Mouse (Mus musculus) mature B cell (primary cell): ENCODE data around the gene Rpl37.

Experiments
- in situ Hi-C: fragments of 300-500 bp; cut with MboI; formaldehyde crosslinking; loops from 2 replicates; pipeline ENCODE4 v1.14.3; 2019

Rpl37 gene

DNA sequence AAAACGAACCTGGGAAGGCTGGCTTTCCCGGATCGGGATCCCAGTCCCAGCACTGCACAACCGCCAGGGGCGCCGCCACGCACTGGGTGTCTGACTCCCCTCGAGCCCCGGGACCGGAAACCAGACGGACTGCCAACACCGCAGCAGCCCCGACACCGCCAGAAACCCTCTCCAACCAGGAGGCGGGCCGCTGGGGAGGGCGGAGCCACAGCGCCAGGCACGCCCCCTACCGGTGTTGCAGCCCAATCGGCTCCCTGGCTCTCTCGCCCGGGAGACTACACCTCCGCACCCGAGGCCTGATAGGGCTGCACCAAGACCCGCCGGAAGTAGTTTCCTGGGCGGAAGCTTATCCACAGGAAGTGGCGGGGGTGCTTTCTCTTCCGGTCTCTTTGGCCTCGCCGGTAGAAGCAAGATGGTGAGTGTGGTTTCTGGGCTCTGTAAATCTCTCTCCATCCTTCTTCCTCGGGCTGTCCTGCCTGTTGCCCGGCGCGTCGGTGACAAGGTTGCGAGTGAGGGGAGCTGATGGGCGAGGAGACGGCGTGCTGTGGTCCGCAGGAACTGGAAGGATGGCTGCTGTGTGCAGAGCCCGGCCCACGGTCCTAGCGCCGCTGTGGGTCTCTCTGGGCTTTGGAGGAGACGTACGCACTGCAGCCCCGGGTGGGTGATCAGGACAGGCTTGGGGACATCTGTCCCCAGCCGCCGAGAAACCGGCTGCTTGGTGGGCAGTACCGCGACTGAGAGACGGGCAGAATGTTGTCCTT, at the start of gene Rpl37:
TSS of gene Rpl37 (plus strand) at position 376 of the 761 bp plus-strand sequence.
- in situ Hi-C loops = loop anchor here (25.0 kb wide), 2 partner anchors 1129 to 1596 kb away; partner anchors contain the start of genes AW549877, Fbxo4 and Rictor

DNA sequence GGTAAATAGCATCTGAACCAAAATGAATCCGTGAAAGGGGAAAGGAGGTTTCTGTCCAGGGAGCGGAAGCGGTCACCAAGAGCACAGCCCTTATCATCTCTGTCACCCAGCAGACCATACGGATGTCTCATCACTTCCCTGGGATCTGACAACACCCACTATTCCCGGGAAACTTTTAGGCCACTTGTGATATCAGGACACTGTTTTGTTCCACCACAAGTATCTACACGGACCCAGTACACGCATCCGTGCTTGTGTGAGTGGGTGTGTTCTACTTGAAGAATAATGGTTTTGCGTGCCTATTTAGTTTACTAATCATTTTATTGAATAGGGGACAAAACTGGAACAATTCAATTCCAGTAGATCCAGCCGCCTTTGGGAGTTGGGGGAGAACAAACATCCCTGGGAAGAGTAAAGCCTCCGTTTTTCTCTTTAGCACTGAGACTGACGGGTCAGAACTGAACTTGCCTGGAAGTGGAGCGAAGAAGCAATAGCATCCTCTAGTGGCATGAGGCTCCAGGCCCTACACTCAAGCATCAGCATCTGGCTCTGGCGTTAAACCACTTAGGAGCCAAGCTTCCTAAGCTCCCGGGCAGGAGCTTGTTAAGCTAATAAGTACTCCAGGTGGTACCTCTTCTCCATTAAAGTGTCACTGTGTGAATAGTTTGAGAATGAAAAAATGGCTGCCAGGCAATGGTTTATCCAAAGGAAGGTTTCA, 47.5 kb upstream of the Rpl37 start:
- in situ Hi-C loops = no loop called here

DNA sequence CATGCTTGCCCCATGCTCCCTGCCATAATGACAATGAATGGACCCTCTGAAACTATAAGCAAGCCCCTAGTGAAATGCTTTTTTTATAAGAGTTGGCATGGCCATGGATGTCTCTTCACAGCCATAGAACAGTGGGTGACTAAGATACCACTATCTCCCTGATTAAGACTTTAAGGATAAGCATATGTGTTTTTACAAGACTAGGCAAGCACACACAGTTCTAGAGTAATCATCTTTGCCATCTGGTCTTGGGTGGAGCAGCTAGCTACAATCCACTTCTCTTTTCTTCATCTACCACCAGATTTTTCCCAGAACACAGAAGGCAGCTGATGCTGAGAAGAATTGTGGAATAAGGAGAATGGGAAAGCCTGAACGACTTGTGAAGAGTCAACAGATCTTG, 35.2 kb upstream of the Rpl37 start:
- in situ Hi-C loops = no loop called here

DNA sequence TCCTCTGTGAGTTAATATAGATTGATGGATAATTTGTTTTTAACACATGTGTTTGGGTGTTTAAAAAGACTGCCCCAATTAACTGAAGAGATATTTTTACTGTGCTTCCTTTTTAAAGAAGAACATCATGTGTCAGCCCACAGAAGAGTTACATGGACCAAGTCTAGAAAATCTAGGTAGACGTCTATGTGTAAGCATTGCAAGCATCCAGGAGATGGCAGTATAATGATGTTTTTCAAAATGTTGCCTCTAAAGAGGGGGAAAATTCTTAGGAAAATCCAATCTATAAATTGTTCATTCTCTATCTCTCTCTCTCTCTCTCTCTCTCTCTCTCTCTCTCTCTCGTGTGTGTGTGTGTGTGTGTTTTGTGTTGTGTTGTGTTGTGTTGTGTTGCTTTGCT, 30.3 kb upstream of the Rpl37 start:
- in situ Hi-C loops = no loop called here

DNA sequence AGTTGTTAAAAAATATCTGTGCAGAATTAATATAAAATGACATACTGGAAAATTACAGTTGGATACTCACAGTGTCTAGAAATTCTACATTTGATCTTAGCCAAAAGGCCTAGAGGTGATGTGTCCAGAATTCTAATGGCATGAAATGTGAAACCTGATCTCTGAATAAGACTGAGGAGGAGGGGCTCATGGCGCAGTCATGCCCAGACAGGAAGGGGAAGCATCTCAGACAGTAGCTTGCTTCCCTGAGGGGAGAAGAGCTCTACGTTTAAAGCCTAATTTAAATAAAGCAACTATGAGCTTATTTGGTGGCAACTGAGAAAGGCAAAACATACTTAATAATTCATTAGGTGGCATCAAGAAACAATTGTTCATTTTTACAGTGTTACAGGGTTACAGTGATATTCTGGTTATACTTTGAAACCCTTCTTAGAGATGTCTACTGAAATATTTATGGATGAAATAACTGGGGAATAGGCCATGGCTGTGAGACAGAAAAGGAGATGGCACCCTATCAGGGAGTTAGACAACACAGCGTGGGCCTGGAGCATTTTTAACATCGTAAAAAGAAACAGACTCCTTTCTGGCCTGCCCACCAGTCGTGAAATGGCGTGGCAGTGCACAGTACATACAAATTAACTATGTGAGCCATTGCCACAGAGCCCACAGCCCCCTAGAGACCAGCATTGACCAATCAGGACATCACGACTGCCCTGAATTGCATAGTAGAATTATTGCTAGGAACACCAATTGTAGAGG, 27.4 kb upstream of the Rpl37 start:
- in situ Hi-C loops = no loop called here

DNA sequence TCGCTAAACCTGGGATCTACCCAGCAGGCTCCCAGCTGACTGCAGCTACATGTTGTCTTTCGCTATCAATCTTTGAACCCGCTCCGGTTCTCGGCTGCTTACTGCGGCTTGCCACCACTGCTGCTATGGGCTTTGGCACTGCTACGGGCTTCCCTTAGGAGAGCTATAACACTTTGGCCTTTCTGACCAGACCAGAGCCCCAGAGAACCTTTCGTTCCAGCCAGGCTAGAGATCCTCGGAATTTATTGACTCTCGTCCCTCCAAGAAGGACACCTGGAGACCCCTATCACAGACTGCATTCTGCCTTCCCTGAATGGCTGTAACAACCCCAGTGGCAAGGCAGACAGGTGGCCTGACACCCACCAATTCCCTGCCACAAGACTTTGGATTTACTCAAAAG, 26.3 kb upstream of the Rpl37 start:
- in situ Hi-C loops = no loop called here

GRCm38 (mm10) chr15:5095534-5096301, 20.7 kb upstream of the Rpl37 start:
- in situ Hi-C loops = no loop called here

- in situ Hi-C loops = no loop called here
Measured at GRCm38 (mm10) chr15:5097376-5097775, 19.1 kb upstream of the Rpl37 start.

- in situ Hi-C loops = loop anchor here (25.0 kb wide), 2 partner anchors 1115 to 1610 kb away; partner anchors contain the start of genes AW549877, Fbxo4 and Rictor
Measured at GRCm38 (mm10) chr15:5102312-5102711, 14.1 kb upstream of the Rpl37 start.

GRCm38 (mm10) chr15:5105891-5106290, 10.6 kb upstream of the Rpl37 start:
- in situ Hi-C loops = loop anchor here (25.0 kb wide), 2 partner anchors 1119 to 1606 kb away; partner anchors contain the start of genes AW549877, Fbxo4 and Rictor

- in situ Hi-C loops = loop anchor here (25.0 kb wide), 2 partner anchors 1119 to 1606 kb away; partner anchors contain the start of genes AW549877, Fbxo4 and Rictor
Measured at GRCm38 (mm10) chr15:5106293-5106692, 10.2 kb upstream of the Rpl37 start.

GRCm38 (mm10) chr15:5107686-5108654, 8.5 kb upstream of the Rpl37 start, which contains the start of gene Card6:
Gene Card6 (minus strand): TSS chr15:5108539.
- in situ Hi-C loops = loop anchor here (25.0 kb wide), 2 partner anchors 1121 to 1604 kb away; partner anchors contain the start of genes AW549877, Fbxo4 and Rictor

- in situ Hi-C loops = loop anchor here (25.0 kb wide), 2 partner anchors 1121 to 1604 kb away; partner anchors contain the start of genes AW549877, Fbxo4 and Rictor
Measured at GRCm38 (mm10) chr15:5108655-5109040, 7.8 kb upstream of the Rpl37 start.

- in situ Hi-C loops = loop anchor here (25.0 kb wide), 2 partner anchors 1125 to 1600 kb away; partner anchors contain the start of genes AW549877, Fbxo4 and Rictor
Measured at GRCm38 (mm10) chr15:5112651-5113050, 3.8 kb upstream of the Rpl37 start.

GRCm38 (mm10) chr15:5115173-5115572, 1.3 kb upstream of the Rpl37 start:
- in situ Hi-C loops = loop anchor here (25.0 kb wide), 2 partner anchors 1128 to 1597 kb away; partner anchors contain the start of genes AW549877, Fbxo4 and Rictor

DNA sequence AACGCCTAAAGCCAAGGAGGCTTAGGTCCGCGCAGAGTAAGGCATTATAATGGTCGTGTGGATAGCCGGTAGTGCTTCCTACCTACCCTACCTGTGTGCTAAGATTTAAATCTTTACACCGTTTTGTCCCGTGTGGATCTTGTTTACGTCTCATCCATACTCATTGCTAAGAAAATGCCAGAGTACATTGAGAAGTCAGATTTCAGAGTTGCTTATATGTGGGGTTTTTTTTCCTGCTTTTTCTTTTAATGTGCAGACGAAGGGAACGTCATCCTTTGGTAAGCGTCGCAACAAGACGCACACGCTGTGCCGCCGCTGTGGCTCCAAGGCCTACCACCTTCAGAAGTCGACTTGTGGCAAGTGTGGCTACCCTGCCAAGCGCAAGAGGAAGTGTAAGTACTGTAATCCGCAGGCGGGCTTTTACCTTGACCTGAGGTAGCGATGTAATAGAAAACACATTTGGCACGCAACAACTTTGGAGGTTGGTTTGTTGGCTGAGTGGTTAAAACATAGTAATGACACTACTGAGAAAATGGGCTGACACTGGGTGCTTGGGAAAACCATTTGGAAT, 671 bp downstream of the Rpl37 start:
- in situ Hi-C loops = loop anchor here (25.0 kb wide), 2 partner anchors 1130 to 1595 kb away; partner anchors contain the start of genes AW549877, Fbxo4 and Rictor

GRCm38 (mm10) chr15:5118626-5119025, 2.2 kb downstream of the Rpl37 start:
- in situ Hi-C loops = loop anchor here (25.0 kb wide), 2 partner anchors 1131 to 1594 kb away; partner anchors contain the start of genes AW549877, Fbxo4 and Rictor

GRCm38 (mm10) chr15:5119192-5119591, 2.7 kb downstream of the Rpl37 start:
- in situ Hi-C loops = loop anchor here (25.0 kb wide), 2 partner anchors 1132 to 1593 kb away; partner anchors contain the start of genes AW549877, Fbxo4 and Rictor

- in situ Hi-C loops = loop anchor here (25.0 kb wide), 2 partner anchors 1132 to 1593 kb away; partner anchors contain the start of genes AW549877, Fbxo4 and Rictor
Measured at GRCm38 (mm10) chr15:5119707-5120106, 3.3 kb downstream of the Rpl37 start.
